Mouse (Mus musculus): ENCODE measurements at regions not wholly inside any gene's neighbourhood (a gene's known extent, or its start where the extent isn't known, plus 50 kb on each side); places are given as distances from the start of the nearest gene placed in this dataset.
"Not testable (repeated sequence)": the region's sequence is repeated elsewhere in the genome, so short reads cannot be mapped to it uniquely, and the experiment has no call there.

GRCm38 (mm10) chr4:94394462-94394861, 161.9 kb upstream of the Gm10306 start:
- Histone ChIP-seq H3K9ac (ENCODE audit: low read length) (no peak overlapping the region), H3K4me2 (ENCODE audit: low read depth, low read length, severe bottlenecking) (no peak overlapping the region), H3K9me3 (ENCODE audit: control insufficient read depth, low read length) (no peaks in the 10 kb centered on the region), H3K27ac (ENCODE audit: low read depth, low read length) (no peak overlapping the region), H3K36me3 (ENCODE audit: control insufficient read depth, insufficient read depth, low read length) (no peaks in the 10 kb centered on the region), H3K27me3 (ENCODE audit: control insufficient read depth, insufficient read depth, low read length) (no peaks in the 10 kb centered on the region), H3K4me3 (ENCODE audit: low read depth, low read length) (no peak overlapping the region), H3K4me1 (replicated peaks; ENCODE audit: control insufficient read depth, insufficient read depth, low read length) (no peaks in the 10 kb centered on the region)
- 53% methylated on average over 2 of the region's 2 CpGs for WGBS
- DNase-seq (ENCODE audit: low spot score) (no peak), ATAC-seq (replicated peaks; ENCODE audit: low FRiP score) (no peak)

- Histone ChIP-seq H3K4me3 (ENCODE audit: low read depth, low read length) (no peak overlapping the region), H3K9me3 (ENCODE audit: control insufficient read depth, low read length) (no peaks in the 10 kb centered on the region), H3K27me3 (ENCODE audit: control insufficient read depth, insufficient read depth, low read length) (no peaks in the 10 kb centered on the region), H3K36me3 (ENCODE audit: control insufficient read depth, insufficient read depth, low read length) (no peaks in the 10 kb centered on the region), H3K4me1 (replicated peaks; ENCODE audit: control insufficient read depth, insufficient read depth, low read length) (no peaks in the 10 kb centered on the region), H3K27ac (ENCODE audit: low read depth, low read length) (no peak overlapping the region), H3K9ac (ENCODE audit: low read length) (no peak overlapping the region), H3K4me2 (ENCODE audit: low read depth, low read length, severe bottlenecking) (no peak overlapping the region)
- DNase-seq (ENCODE audit: low spot score), result no peak
- WGBS, result 74% methylated on average over 2 of the region's 2 CpGs
- no peak for ATAC-seq (replicated peaks; ENCODE audit: low FRiP score)
These were observed 159.1 kb upstream of the Gm10306 start for GRCm38 (mm10) chr4:94397284-94397683.

- no peaks in the 10 kb centered on the region for H3K36me3 ChIP-seq (ENCODE audit: control insufficient read depth, insufficient read depth, low read length)
- no peaks in the 10 kb centered on the region for H3K27me3 ChIP-seq (ENCODE audit: control insufficient read depth, insufficient read depth, low read length)
- H3K4me3 ChIP-seq (ENCODE audit: low read depth, low read length), result no peak overlapping the region
- no peak overlapping the region for H3K9ac ChIP-seq (ENCODE audit: low read length)
- ATAC-seq (replicated peaks; ENCODE audit: low FRiP score) (0 out of 2 replicates have a peak, but pooled peaks have one; percentile 53), DNase-seq (ENCODE audit: low spot score) (no peak)
- H3K9me3 ChIP-seq (ENCODE audit: control insufficient read depth, low read length), result no peaks in the 10 kb centered on the region
- H3K4me1 ChIP-seq (replicated peaks; ENCODE audit: control insufficient read depth, insufficient read depth, low read length), result no peaks in the 10 kb centered on the region
- 62% methylated on average over 1 of the region's 1 CpGs for WGBS
- H3K27ac ChIP-seq (ENCODE audit: low read depth, low read length), result no peak overlapping the region
- H3K4me2 ChIP-seq (ENCODE audit: low read depth, low read length, severe bottlenecking), result no peak overlapping the region
These were observed 149.4 kb upstream of the Gm10306 start for GRCm38 (mm10) chr4:94406922-94407321.

GRCm38 (mm10) chr4:94407503-94407902, 148.8 kb upstream of the Gm10306 start:
- Histone ChIP-seq H3K36me3 (ENCODE audit: control insufficient read depth, insufficient read depth, low read length) (no peaks in the 10 kb centered on the region), H3K27me3 (ENCODE audit: control insufficient read depth, insufficient read depth, low read length) (no peaks in the 10 kb centered on the region), H3K9me3 (ENCODE audit: control insufficient read depth, low read length) (no peaks in the 10 kb centered on the region), H3K9ac (ENCODE audit: low read length) (no peak overlapping the region), H3K4me2 (ENCODE audit: low read depth, low read length, severe bottlenecking) (no peak overlapping the region), H3K27ac (ENCODE audit: low read depth, low read length) (no peak overlapping the region), H3K4me3 (ENCODE audit: low read depth, low read length) (no peak overlapping the region), H3K4me1 (replicated peaks; ENCODE audit: control insufficient read depth, insufficient read depth, low read length) (no peaks in the 10 kb centered on the region)
- ATAC-seq (replicated peaks; ENCODE audit: low FRiP score) (no peak), DNase-seq (ENCODE audit: low spot score) (no peak)
- WGBS, result 90% methylated on average over 4 of the region's 4 CpGs

- Histone ChIP-seq H3K27ac (ENCODE audit: low read depth, low read length) (no peak overlapping the region), H3K36me3 (ENCODE audit: control insufficient read depth, insufficient read depth, low read length) (no peaks in the 10 kb centered on the region), H3K27me3 (ENCODE audit: control insufficient read depth, insufficient read depth, low read length) (no peaks in the 10 kb centered on the region), H3K4me2 (ENCODE audit: low read depth, low read length, severe bottlenecking) (no peak overlapping the region), H3K4me3 (ENCODE audit: low read depth, low read length) (no peak overlapping the region), H3K9ac (ENCODE audit: low read length) (no peak overlapping the region), H3K4me1 (replicated peaks; ENCODE audit: control insufficient read depth, insufficient read depth, low read length) (no peaks in the 10 kb centered on the region), H3K9me3 (ENCODE audit: control insufficient read depth, low read length) (no peaks in the 10 kb centered on the region)
- DNase-seq (ENCODE audit: low spot score), result no peak
- no peak for ATAC-seq (replicated peaks; ENCODE audit: low FRiP score)
- 62% methylated on average over 2 of the region's 2 CpGs for WGBS
These were observed 143.7 kb upstream of the Gm10306 start for GRCm38 (mm10) chr4:94412661-94413060.

GRCm38 (mm10) chr4:94425525-94425924, 130.8 kb upstream of the Gm10306 start:
- not testable (repeated sequence) for ATAC-seq (replicated peaks; ENCODE audit: low FRiP score); H3K9me3 ChIP-seq (ENCODE audit: control insufficient read depth, low read length); H3K4me3 ChIP-seq (ENCODE audit: low read depth, low read length); H3K9ac ChIP-seq (ENCODE audit: low read length); H3K4me2 ChIP-seq (ENCODE audit: low read depth, low read length, severe bottlenecking); H3K27me3 ChIP-seq (ENCODE audit: control insufficient read depth, insufficient read depth, low read length); H3K27ac ChIP-seq (ENCODE audit: low read depth, low read length); H3K36me3 ChIP-seq (ENCODE audit: control insufficient read depth, insufficient read depth, low read length); DNase-seq (ENCODE audit: low spot score); H3K4me1 ChIP-seq (replicated peaks; ENCODE audit: control insufficient read depth, insufficient read depth, low read length)
- 93% methylated on average over 7 of the region's 10 CpGs for WGBS

- WGBS, result 89% methylated on average over 5 of the region's 5 CpGs
- Histone ChIP-seq H3K36me3 (ENCODE audit: control insufficient read depth, insufficient read depth, low read length) (no peaks in the 10 kb centered on the region), H3K27ac (ENCODE audit: low read depth, low read length) (no peak overlapping the region), H3K9ac (ENCODE audit: low read length) (no peak overlapping the region), H3K4me1 (replicated peaks; ENCODE audit: control insufficient read depth, insufficient read depth, low read length) (no peaks in the 10 kb centered on the region), H3K27me3 (ENCODE audit: control insufficient read depth, insufficient read depth, low read length) (no peaks in the 10 kb centered on the region), H3K4me3 (ENCODE audit: low read depth, low read length) (no peak overlapping the region), H3K9me3 (ENCODE audit: control insufficient read depth, low read length) (no peaks in the 10 kb centered on the region), H3K4me2 (ENCODE audit: low read depth, low read length, severe bottlenecking) (no peak overlapping the region)
- no peak for DNase-seq (ENCODE audit: low spot score)
- no peak for ATAC-seq (replicated peaks; ENCODE audit: low FRiP score)
These were observed 128.8 kb upstream of the Gm10306 start for GRCm38 (mm10) chr4:94427581-94427980.

GRCm38 (mm10) chr4:94432005-94432404, 124.3 kb upstream of the Gm10306 start:
- DNase-seq (ENCODE audit: low spot score), result no peak
- no peak overlapping the region for H3K4me3 ChIP-seq (ENCODE audit: low read depth, low read length)
- H3K27ac ChIP-seq (ENCODE audit: low read depth, low read length), result no peak overlapping the region
- no peaks in the 10 kb centered on the region for H3K27me3 ChIP-seq (ENCODE audit: control insufficient read depth, insufficient read depth, low read length)
- H3K36me3 ChIP-seq (ENCODE audit: control insufficient read depth, insufficient read depth, low read length), result no peaks in the 10 kb centered on the region
- H3K9me3 ChIP-seq (ENCODE audit: control insufficient read depth, low read length), result no peaks in the 10 kb centered on the region
- no peak for ATAC-seq (replicated peaks; ENCODE audit: low FRiP score)
- H3K9ac ChIP-seq (ENCODE audit: low read length), result no peak overlapping the region
- no peaks in the 10 kb centered on the region for H3K4me1 ChIP-seq (replicated peaks; ENCODE audit: control insufficient read depth, insufficient read depth, low read length)
- H3K4me2 ChIP-seq (ENCODE audit: low read depth, low read length, severe bottlenecking), result no peak overlapping the region
- 80% methylated on average over 3 of the region's 3 CpGs for WGBS

- Histone ChIP-seq H3K9me3 (ENCODE audit: control insufficient read depth, low read length) (no peaks in the 10 kb centered on the region), H3K4me3 (ENCODE audit: low read depth, low read length) (no peak overlapping the region), H3K36me3 (ENCODE audit: control insufficient read depth, insufficient read depth, low read length) (no peaks in the 10 kb centered on the region), H3K27me3 (ENCODE audit: control insufficient read depth, insufficient read depth, low read length) (no peaks in the 10 kb centered on the region), H3K4me1 (replicated peaks; ENCODE audit: control insufficient read depth, insufficient read depth, low read length) (no peaks in the 10 kb centered on the region), H3K9ac (ENCODE audit: low read length) (no peak overlapping the region), H3K27ac (ENCODE audit: low read depth, low read length) (no peak overlapping the region), H3K4me2 (ENCODE audit: low read depth, low read length, severe bottlenecking) (no peak overlapping the region)
- ATAC-seq (replicated peaks; ENCODE audit: low FRiP score) (no peak), DNase-seq (ENCODE audit: low spot score) (no peak)
- 84% methylated on average over 10 of the region's 10 CpGs for WGBS
These were observed 118.5 kb upstream of the Gm10306 start for GRCm38 (mm10) chr4:94437717-94438435.

Measured in forebrain, embryonic 11.5 days (tissue).